Mouse (Mus musculus) liver, embryonic 18 days (tissue): ENCODE results near the gene Defb15. TPM values are rescaled to one million over a fixed set of nuclear protein-coding genes. Genes with fewer than 3 reads are reported as not detected.

Experiments used
- polyA plus RNA-seq: library from polyadenylated mRNA; depleted of rRNA; stranded (reverse); fragments of >200 nt; gene quantifications from 2 replicates; pipeline ENCODE4 v1.2.3, GENCODE M21; 2012; rRNA removed

Gene Defb15
- not detected in 2 replicates for polyA plus RNA-seq

GRCm38 (mm10) chr8:21932610-21933009 lies at the start of gene Defb15:
Gene Defb15, minus strand, starts transcription at chr8:21932710.

GRCm38 (mm10) chr8:21969475-21969874 lies 37.0 kb upstream of the Defb15 start, which contains the start of gene Ccdc70:
Gene Ccdc70, plus strand, starts transcription at chr8:21969775.

GRCm38 (mm10) chr8:21958414-21958813 lies 25.9 kb upstream of the Defb15 start, which contains the start of gene Fam90a1a:
Gene Fam90a1a, plus strand, starts transcription at chr8:21958714.

GRCm38 (mm10) chr8:21946462-21946861 lies 14.0 kb upstream of the Defb15 start, which contains the start of gene Defb13:
Gene Defb13, plus strand, starts transcription at chr8:21946762.

GRCm38 (mm10) chr8:21938052-21938451 lies 5.5 kb upstream of the Defb15 start, which contains the start of gene Defb35:
Gene Defb35, plus strand, starts transcription at chr8:21938352.

GRCm38 (mm10) chr8:21906290-21906689 lies 26.2 kb downstream of the Defb15 start, which contains the start of gene Defb11:
Gene Defb11, minus strand, starts transcription at chr8:21906412.

GRCm38 (mm10) chr8:21885321-21885720 lies 47.2 kb downstream of the Defb15 start, which contains the start of gene Defb9:
Gene Defb9, minus strand, starts transcription at chr8:21885421.

Other genes starting within 250 kb of the Defb15 start
- not detected in 2 replicates for gene AY761184, start 229.1 kb downstream of the Defb15 start, polyA plus RNA-seq
- not detected in 2 replicates for gene Defa24, start 198.2 kb downstream of the Defb15 start, polyA plus RNA-seq
- gene Defb50, start 109.2 kb downstream of the Defb15 start, polyA plus RNA-seq = not detected in 2 replicates
- not detected in 2 replicates for gene Defb2, start 92.8 kb downstream of the Defb15 start, polyA plus RNA-seq
- not detected in 2 replicates for gene Defb10, start 73.8 kb downstream of the Defb15 start, polyA plus RNA-seq
- gene Defb9, start 47.3 kb downstream of the Defb15 start, polyA plus RNA-seq = not detected in 2 replicates
- gene Defb11, start 26.3 kb downstream of the Defb15 start, polyA plus RNA-seq = not detected in 2 replicates
- not detected in 2 replicates for gene Defb35, start 5.6 kb upstream of the Defb15 start, polyA plus RNA-seq
- not detected in 2 replicates for gene Defb13, start 14.1 kb upstream of the Defb15 start, polyA plus RNA-seq
- not detected in 2 replicates for gene Fam90a1a, start 26.0 kb upstream of the Defb15 start, polyA plus RNA-seq
- gene Ccdc70, start 37.1 kb upstream of the Defb15 start, polyA plus RNA-seq = not detected in 2 replicates
- 7.0 and 9.3 TPM in 2 replicates for gene Atp7b, start 127.6 kb upstream of the Defb15 start, polyA plus RNA-seq
- gene Alg11, start 128.0 kb upstream of the Defb15 start, polyA plus RNA-seq = 5.4 and 5.7 TPM in 2 replicates
- gene Nek5, start 192.3 kb upstream of the Defb15 start, polyA plus RNA-seq = 0.14 and 0.15 TPM in 2 replicates
- gene Nek3, start 233.7 kb upstream of the Defb15 start, polyA plus RNA-seq = 1.5 and 1.6 TPM in 2 replicates